Mouse (Mus musculus): Measurements from ENCODE around the gene Hpf1. TPM values are rescaled to one million over a fixed set of nuclear protein-coding genes. Genes with fewer than 3 reads are reported as not detected.
A peak's percentile ranks its signal among the peaks of the same experiment; 100 is the strongest.

Hpf1 gene
- total and polyA plus RNA-seq, 2 experiments from 2014 or later = 9.5 to 53.6 TPM

GRCm38 (mm10) chr8:60859605-60860004 is 30.6 kb upstream of the Hpf1 start:
- no peak for TF ChIP-seq CTCF (IDR thresholded peaks at IDR 0.05; ENCODE audit: low read depth)
- TF ChIP-seq EP300 (IDR thresholded peaks at IDR 0.05; ENCODE audit: low read depth) = no peak
- H3K27ac ChIP-seq (ENCODE audit: low read depth) = no peak overlapping the region

GRCm38 (mm10) chr8:60860749-60861148 is 29.5 kb upstream of the Hpf1 start:
- Histone ChIP-seq H3K36me3 (replicated peaks; ENCODE audit: control insufficient read depth, insufficient read depth, low read length) (no peaks in the 10 kb centered on the region), H3K4me3 (ENCODE audit: low read depth, low read length) (no peak overlapping the region), H3K27ac (ENCODE audit: low read depth) (no peak overlapping the region), H3K4me1 (ENCODE audit: control insufficient read depth, insufficient read depth) (no peaks in the 10 kb centered on the region), H3K4me2 (ENCODE audit: low read depth, low read length) (no peak overlapping the region), H3K9me3 (replicated peaks; ENCODE audit: control insufficient read depth, low read length) (no peaks in the 10 kb centered on the region), H3K27me3 (ENCODE audit: control insufficient read depth, insufficient read depth, low read length) (no peaks in the 10 kb centered on the region), H3K9ac (replicated peaks; ENCODE audit: low read depth, low read length) (no peak overlapping the region)
- no peak for TF ChIP-seq EP300 (IDR thresholded peaks at IDR 0.05; ENCODE audit: low read depth)
- no peak for TF ChIP-seq CTCF (IDR thresholded peaks at IDR 0.05; ENCODE audit: low read depth)
- no peak for ATAC-seq (ENCODE audit: insufficient read depth, low read depth)
- WGBS = 67% methylated on average over 3 of the region's 3 CpGs
- DNase-seq (ENCODE audit: low spot score) = no peak

More at GRCm38 (mm10) chr8:60859605-60860004, 30.6 kb upstream of the Hpf1 start:
- Histone ChIP-seq H3K27me3 (ENCODE audit: control insufficient read depth, insufficient read depth, low read length) (no peaks in the 10 kb centered on the region), H3K36me3 (replicated peaks; ENCODE audit: control insufficient read depth, insufficient read depth, low read length) (no peaks in the 10 kb centered on the region), H3K9me3 (replicated peaks; ENCODE audit: control insufficient read depth, low read length) (no peaks in the 10 kb centered on the region), H3K4me2 (ENCODE audit: low read depth, low read length) (no peak overlapping the region), H3K4me1 (ENCODE audit: control insufficient read depth, insufficient read depth) (no peaks in the 10 kb centered on the region), H3K4me3 (ENCODE audit: low read depth, low read length) (no peak overlapping the region), H3K9ac (replicated peaks; ENCODE audit: low read depth, low read length) (no peak overlapping the region)
- WGBS = 36% methylated on average over 9 of the region's 9 CpGs
- ATAC-seq (ENCODE audit: insufficient read depth, low read depth) (no peak), DNase-seq (ENCODE audit: low spot score) (no peak)

- no peak overlapping the region for H3K27ac ChIP-seq (ENCODE audit: low read depth)
- H3K4me2 ChIP-seq (ENCODE audit: low read depth, low read length) = no peak overlapping the region
- H3K36me3 ChIP-seq (replicated peaks; ENCODE audit: control insufficient read depth, insufficient read depth, low read length) = no peaks in the 10 kb centered on the region
- no peak overlapping the region for H3K4me3 ChIP-seq (ENCODE audit: low read depth, low read length)
- no peak for TF ChIP-seq EP300 (IDR thresholded peaks at IDR 0.05; ENCODE audit: low read depth)
- TF ChIP-seq CTCF (IDR thresholded peaks at IDR 0.05; ENCODE audit: low read depth) = no peak
- H3K4me1 ChIP-seq (ENCODE audit: control insufficient read depth, insufficient read depth) = no peaks in the 10 kb centered on the region
- ATAC-seq (ENCODE audit: insufficient read depth, low read depth) (no peak), DNase-seq (ENCODE audit: low spot score) (no peak)
- H3K27me3 ChIP-seq (ENCODE audit: control insufficient read depth, insufficient read depth, low read length) = no peaks in the 10 kb centered on the region
- H3K9me3 ChIP-seq (replicated peaks; ENCODE audit: control insufficient read depth, low read length) = no peaks in the 10 kb centered on the region
- WGBS = 79% methylated on average over 6 of the region's 6 CpGs
- H3K9ac ChIP-seq (replicated peaks; ENCODE audit: low read depth, low read length) = no peak overlapping the region
These were observed 28.4 kb upstream of the Hpf1 start for GRCm38 (mm10) chr8:60861783-60862182.

DNA sequence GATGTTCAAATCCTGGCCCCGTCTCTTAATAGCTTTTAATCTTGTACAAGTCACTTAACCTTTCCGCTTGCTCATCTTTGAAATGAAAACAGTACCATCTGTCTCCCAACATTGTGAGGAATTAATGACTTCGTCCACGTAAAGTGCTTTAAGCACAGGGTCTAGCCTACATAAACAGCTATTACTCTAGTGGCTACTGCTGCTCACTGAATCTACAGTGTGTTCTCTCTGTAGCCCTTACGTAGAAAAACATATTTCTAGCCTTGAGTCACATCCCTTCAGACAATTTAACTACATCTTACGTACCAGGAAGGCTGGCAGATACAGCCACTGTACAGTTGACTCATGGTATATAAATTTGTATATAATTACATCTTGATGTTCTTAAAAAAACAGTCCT is 25.3 kb upstream of the Hpf1 start:
- Histone ChIP-seq H3K9ac (replicated peaks; ENCODE audit: low read depth, low read length) (no peak overlapping the region), H3K4me2 (ENCODE audit: low read depth, low read length) (no peak overlapping the region), H3K4me3 (ENCODE audit: low read depth, low read length) (no peak overlapping the region), H3K27me3 (ENCODE audit: control insufficient read depth, insufficient read depth, low read length) (no peaks in the 10 kb centered on the region), H3K27ac (ENCODE audit: low read depth) (no peak overlapping the region), H3K9me3 (replicated peaks; ENCODE audit: control insufficient read depth, low read length) (no peaks in the 10 kb centered on the region), H3K4me1 (ENCODE audit: control insufficient read depth, insufficient read depth) (peaks cover 13% of the 10 kb centered on the region), H3K36me3 (replicated peaks; ENCODE audit: control insufficient read depth, insufficient read depth, low read length) (no peaks in the 10 kb centered on the region)
- no peak for TF ChIP-seq CTCF (IDR thresholded peaks at IDR 0.05; ENCODE audit: low read depth)
- no peak for TF ChIP-seq EP300 (IDR thresholded peaks at IDR 0.05; ENCODE audit: low read depth)
- WGBS = 81% methylated on average over 6 of the region's 6 CpGs
- no peak for DNase-seq (ENCODE audit: low spot score)
- no peak for ATAC-seq (ENCODE audit: insufficient read depth, low read depth)

DNA sequence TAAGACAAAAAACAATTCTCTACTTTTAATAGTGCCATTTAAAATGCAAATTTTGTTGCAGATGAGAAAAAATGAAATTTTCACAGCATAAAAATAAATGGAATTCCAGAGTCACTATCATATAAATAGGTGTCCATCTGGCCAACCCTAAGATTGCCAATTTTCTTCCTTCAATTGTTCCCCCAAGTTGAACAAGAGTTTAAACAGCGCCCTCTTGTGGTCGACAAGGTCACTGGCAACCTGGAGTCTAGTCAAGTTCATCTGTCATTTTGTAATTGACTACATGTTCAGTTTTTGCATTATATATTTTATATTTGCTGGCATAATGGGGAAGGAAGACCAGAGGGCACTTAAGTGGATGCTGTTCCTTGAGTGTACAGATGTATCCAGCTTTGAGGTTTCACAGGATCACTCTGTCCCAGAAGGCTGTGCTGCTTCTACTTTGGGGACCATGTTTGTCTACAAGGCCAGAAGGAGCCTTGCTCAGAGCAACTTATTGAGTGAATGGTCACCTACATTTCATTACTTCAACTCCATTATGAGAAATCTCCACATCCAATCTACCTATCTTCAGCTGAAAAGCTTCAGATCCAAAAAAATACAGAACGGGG is 24.6 kb upstream of the Hpf1 start:
- Histone ChIP-seq H3K4me3 (ENCODE audit: low read depth, low read length) (no peak overlapping the region), H3K36me3 (replicated peaks; ENCODE audit: control insufficient read depth, insufficient read depth, low read length) (no peaks in the 10 kb centered on the region), H3K9me3 (replicated peaks; ENCODE audit: control insufficient read depth, low read length) (no peaks in the 10 kb centered on the region), H3K9ac (replicated peaks; ENCODE audit: low read depth, low read length) (no peak overlapping the region), H3K4me1 (ENCODE audit: control insufficient read depth, insufficient read depth) (peaks cover 13% of the 10 kb centered on the region), H3K27me3 (ENCODE audit: control insufficient read depth, insufficient read depth, low read length) (no peaks in the 10 kb centered on the region), H3K4me2 (ENCODE audit: low read depth, low read length) (no peak overlapping the region), H3K27ac (ENCODE audit: low read depth) (no peak overlapping the region)
- TF ChIP-seq EP300 (IDR thresholded peaks at IDR 0.05; ENCODE audit: low read depth) = no peak
- TF ChIP-seq CTCF (IDR thresholded peaks at IDR 0.05; ENCODE audit: low read depth) = peak; percentile 73
- 30% methylated on average over 3 of the region's 3 CpGs for WGBS
- ATAC-seq (ENCODE audit: insufficient read depth, low read depth) (no peak), DNase-seq (ENCODE audit: low spot score) (peak; percentile 56)
